Mouse (Mus musculus): ENCODE results near the gene Vmac.

Gene Vmac

DNA sequence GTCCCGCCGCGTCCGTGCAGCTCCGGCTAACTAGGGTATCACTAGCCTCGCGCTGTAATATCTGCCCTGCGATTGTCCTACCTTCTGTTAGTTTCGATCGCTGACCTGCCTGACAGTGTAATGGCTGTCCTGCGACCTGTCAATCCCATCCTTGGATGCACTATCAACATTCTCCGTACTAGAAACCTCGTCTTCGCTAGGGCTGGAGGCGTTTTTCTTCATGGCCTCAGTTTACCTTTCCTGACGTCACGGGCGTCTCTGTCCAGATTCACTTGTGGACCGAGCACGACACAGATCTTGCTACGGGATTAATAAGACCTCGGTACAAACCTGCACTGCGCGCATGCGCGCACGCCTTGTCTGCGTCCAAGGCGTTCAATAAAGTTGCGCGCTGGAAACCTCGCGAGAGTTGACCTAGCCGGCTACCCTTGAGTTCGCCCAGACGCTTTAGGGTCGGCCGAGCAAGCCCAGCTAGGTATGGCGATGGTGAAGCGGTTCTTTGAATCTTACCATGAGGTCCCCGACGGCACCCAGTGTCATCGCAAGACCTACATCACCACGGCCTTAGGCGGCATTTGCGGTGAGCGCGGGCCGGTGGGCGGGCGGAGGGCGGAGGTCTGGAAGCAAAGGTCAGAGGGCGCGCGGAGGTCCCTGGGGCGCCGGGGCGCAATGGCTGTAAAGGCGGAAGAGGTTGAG, at the start of gene Vmac, which contains the start of gene Ndufa11:
Gene Vmac, minus strand, starts transcription at position 660 of the 696 bp plus-strand sequence.
Gene Ndufa11, plus strand, starts transcription at position 405 of the 696 bp plus-strand sequence.
- no peak for TF ChIP-seq GATA4 (IDR thresholded peaks at IDR 0.05; ENCODE audit: insufficient replicate concordance, low read length)

GRCm38 (mm10) chr17:56766631-56767405, 49.0 kb upstream of the Vmac start:
- TF ChIP-seq GATA4 (IDR thresholded peaks at IDR 0.05; ENCODE audit: insufficient replicate concordance, low read length): no peak

DNA sequence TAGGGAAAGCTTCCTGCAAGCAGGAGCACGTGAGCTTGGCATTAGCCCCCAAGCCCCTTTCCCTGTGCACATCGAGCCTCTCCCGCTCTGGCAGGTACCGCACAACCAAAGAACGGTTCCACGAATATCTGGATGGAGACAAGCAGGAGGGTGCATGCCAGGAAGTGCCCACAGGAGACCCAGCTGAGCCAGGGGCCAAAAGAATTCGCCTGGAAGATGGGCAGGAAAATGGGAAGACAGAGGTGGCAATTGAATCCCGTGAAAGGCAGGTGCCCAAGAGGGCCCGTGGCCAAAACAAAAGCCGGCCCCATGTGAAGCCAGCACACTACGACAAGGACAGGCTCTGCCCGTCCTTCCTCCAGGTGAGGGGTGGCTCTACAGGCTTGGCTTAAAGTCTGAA, 47.6 kb upstream of the Vmac start:
- no peak for TF ChIP-seq GATA4 (IDR thresholded peaks at IDR 0.05; ENCODE audit: insufficient replicate concordance, low read length)

DNA sequence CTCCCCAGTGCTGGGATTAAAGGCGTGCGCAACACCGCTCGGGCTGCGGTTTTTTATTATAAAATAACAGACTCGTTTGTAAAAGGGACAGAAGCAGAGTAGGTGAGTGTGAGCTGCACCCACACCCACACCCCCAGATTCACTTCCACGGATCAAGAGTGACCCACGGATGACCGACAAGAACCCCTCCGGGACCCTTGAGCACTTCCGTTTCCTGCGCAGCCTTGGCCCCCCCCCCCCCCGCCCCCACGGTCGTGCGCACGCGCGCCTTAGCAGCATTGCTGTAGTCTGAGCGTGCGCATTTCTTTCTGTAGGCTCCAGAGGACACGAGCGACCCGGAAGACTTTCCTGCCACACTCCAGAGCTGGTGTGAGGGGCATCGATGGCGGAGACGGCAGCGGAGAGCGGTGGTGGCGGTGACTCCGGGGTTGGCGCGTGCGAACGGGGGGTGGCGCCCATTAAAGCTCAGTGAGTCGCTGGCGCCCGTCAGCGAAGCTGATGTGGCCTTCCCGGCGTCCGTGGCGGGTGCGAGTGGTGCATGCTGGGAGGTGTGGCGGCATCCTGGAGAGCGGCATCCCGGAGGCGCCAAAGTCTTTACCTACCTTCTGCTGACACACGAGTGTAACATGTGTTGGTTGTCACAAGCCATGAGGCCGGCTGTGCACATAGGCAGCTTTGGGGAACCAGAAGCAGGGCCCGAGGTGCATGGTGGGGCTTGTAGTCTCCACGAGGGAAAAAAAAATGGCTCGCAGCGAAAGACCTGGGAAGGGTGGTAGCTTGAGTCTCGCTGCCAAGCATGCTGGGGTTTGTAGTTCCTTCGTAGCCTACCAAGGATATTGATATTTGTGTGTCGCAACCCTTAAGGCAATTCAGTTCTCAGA, 46.9 kb upstream of the Vmac start, which contains the start of gene Dus3l:
Gene Dus3l, plus strand, starts transcription at position 284 of the 881 bp plus-strand sequence.
- TF ChIP-seq GATA4 (IDR thresholded peaks at IDR 0.05; ENCODE audit: insufficient replicate concordance, low read length): no peak

DNA sequence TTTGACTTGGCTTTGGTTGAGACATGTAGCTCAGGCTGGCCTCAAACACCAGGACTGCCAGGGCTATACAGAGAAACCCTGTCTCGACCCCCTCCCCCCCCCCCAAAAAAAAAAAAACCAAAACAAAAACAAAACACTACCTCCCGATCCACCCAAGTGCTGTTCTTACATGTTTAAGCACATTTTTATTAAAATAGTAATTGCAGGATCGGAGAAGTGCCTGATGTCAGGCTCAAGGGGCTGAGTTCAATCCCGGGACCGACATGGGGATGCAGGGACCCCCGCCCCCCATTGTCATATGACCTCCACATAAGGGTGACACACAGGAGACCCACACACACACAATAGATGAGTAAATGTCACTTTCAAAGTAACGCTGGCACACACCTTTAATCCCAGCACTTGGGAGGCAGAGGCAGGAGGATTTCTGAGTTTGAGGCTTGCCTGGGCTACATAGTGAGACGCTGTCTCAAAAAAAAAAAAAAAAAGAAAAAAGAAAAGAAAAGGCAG, 46.0 kb upstream of the Vmac start:
- no peak for TF ChIP-seq GATA4 (IDR thresholded peaks at IDR 0.05; ENCODE audit: insufficient replicate concordance, low read length)

GRCm38 (mm10) chr17:56762769-56763731, 45.2 kb upstream of the Vmac start:
- no peak for TF ChIP-seq GATA4 (IDR thresholded peaks at IDR 0.05; ENCODE audit: insufficient replicate concordance, low read length)

GRCm38 (mm10) chr17:56761991-56762410, 44.2 kb upstream of the Vmac start:
- TF ChIP-seq GATA4 (IDR thresholded peaks at IDR 0.05; ENCODE audit: insufficient replicate concordance, low read length): no peak

- no peak for TF ChIP-seq GATA4 (IDR thresholded peaks at IDR 0.05; ENCODE audit: insufficient replicate concordance, low read length)
Measured at GRCm38 (mm10) chr17:56761077-56761476, 43.3 kb upstream of the Vmac start.

- no peak for TF ChIP-seq GATA4 (IDR thresholded peaks at IDR 0.05; ENCODE audit: insufficient replicate concordance, low read length)
Measured at GRCm38 (mm10) chr17:56759261-56759660, 41.4 kb upstream of the Vmac start.

DNA sequence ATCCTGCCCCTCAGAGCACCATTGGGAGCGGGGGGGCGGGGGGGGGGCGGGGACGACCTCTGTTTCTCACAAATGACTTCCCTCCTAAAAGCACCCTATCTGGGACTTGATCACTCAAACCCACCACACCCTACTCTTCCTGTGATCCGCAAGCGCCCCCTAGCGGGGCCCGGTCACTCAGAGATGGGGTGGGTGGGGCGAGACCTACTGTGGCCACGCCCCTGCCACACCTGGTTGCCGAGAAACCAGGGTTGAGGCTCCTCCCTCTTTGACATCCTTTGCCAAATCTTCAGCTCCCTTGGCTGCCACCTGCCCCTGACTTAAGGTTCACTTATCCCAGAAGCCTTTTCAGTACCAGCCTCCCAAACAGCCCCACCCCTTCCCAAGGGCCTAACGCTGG, 40.3 kb upstream of the Vmac start:
- no peak for TF ChIP-seq GATA4 (IDR thresholded peaks at IDR 0.05; ENCODE audit: insufficient replicate concordance, low read length)

GRCm38 (mm10) chr17:56757416-56758123, 39.7 kb upstream of the Vmac start, which contains the start of gene Nrtn:
Gene Nrtn (minus strand): TSS chr17:56757530.
- TF ChIP-seq GATA4 (IDR thresholded peaks at IDR 0.05; ENCODE audit: insufficient replicate concordance, low read length): no peak

GRCm38 (mm10) chr17:56756703-56757399, 39.0 kb upstream of the Vmac start:
- TF ChIP-seq GATA4 (IDR thresholded peaks at IDR 0.05; ENCODE audit: insufficient replicate concordance, low read length): no peak
